Mouse (Mus musculus): ENCODE data around the gene 5730522E02Rik. TPM values are rescaled to one million over a fixed set of nuclear protein-coding genes. Genes with fewer than 3 reads are reported as not detected.

5730522E02Rik gene
- polyA plus RNA-seq, 1 experiment from 2014 or later, result 2.9 TPM

DNA sequence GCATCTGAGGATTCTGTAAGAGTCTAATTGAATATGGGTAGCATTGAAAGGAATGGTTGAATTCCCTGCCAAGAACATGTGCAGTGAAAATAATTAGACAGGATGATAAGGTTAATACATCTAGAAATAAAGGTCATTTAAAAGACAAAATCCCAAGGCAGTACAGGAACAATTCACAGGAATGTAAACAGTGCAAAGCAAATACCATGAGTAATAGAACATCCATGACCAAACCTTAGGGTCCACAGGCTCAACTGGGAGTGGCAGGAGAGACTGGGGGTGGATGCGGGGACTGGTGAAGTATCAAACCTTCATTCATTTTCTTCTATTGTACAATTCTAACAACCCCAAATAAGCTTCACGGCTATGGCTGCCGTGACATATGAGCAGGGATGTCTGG lies 536.4 kb downstream of the 5730522E02Rik start:
- no peak overlapping the region for H3K27ac ChIP-seq (ENCODE audit: low read depth)
- no peak for TF ChIP-seq CTCF (IDR thresholded peaks at IDR 0.05; ENCODE audit: low read depth)
- H3K27me3 ChIP-seq (ENCODE audit: insufficient read depth, low read length), result no peaks in the 10 kb centered on the region
- H3K9me3 ChIP-seq (ENCODE audit: low read depth, low read length), result no peaks in the 10 kb centered on the region
- WGBS, result 77% methylated on average over 3 of the region's 3 CpGs
- no peaks in the 10 kb centered on the region for H3K4me1 ChIP-seq (ENCODE audit: insufficient read depth)
- H3K4me3 ChIP-seq (ENCODE audit: low read depth, low read length), result no peak overlapping the region
- no peaks in the 10 kb centered on the region for H3K36me3 ChIP-seq (ENCODE audit: insufficient read depth)
- ATAC-seq (ENCODE audit: insufficient read depth) (no peak), DNase-seq (no peak)
- H3K9ac ChIP-seq, result no peak overlapping the region
- H3K4me2 ChIP-seq, result no peak overlapping the region

DNA sequence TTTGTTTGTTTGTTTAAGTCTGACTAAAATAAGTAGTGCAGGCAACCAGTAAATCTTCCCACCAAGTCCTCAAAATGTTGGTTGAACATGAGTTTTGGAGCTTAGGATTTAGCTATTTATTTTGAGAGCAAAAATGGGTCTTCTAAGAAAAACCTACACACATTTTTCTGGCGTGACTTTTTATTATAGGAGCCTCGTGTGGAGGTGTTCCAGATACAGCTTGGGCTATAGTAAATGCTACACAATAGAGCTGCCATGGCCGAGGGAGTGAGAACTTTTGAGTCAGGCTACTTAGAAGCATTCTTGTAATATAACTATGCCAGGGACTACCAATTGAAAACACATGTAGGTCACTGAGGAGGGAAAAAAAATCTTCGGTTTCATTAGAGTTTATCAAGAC lies 540.5 kb downstream of the 5730522E02Rik start:
- 41% methylated on average over 4 of the region's 4 CpGs for WGBS
- Histone ChIP-seq H3K9me3 (ENCODE audit: low read depth, low read length) (no peaks in the 10 kb centered on the region), H3K9ac (no peak overlapping the region), H3K4me1 (ENCODE audit: insufficient read depth) (no peaks in the 10 kb centered on the region), H3K4me2 (no peak overlapping the region), H3K27ac (ENCODE audit: low read depth) (no peak overlapping the region), H3K36me3 (ENCODE audit: insufficient read depth) (no peaks in the 10 kb centered on the region), H3K4me3 (ENCODE audit: low read depth, low read length) (no peak overlapping the region), H3K27me3 (ENCODE audit: insufficient read depth, low read length) (no peaks in the 10 kb centered on the region)
- ATAC-seq (ENCODE audit: insufficient read depth) (no peak), DNase-seq (no peak)
- TF ChIP-seq CTCF (IDR thresholded peaks at IDR 0.05; ENCODE audit: low read depth), result no peak

- Histone ChIP-seq H3K4me1 (ENCODE audit: insufficient read depth) (no peaks in the 10 kb centered on the region), H3K4me3 (ENCODE audit: low read depth, low read length) (no peak overlapping the region), H3K27ac (ENCODE audit: low read depth) (no peak overlapping the region), H3K9me3 (ENCODE audit: low read depth, low read length) (no peaks in the 10 kb centered on the region), H3K9ac (no peak overlapping the region), H3K4me2 (no peak overlapping the region), H3K27me3 (ENCODE audit: insufficient read depth, low read length) (no peaks in the 10 kb centered on the region), H3K36me3 (ENCODE audit: insufficient read depth) (no peaks in the 10 kb centered on the region)
- 68% methylated on average over 3 of the region's 3 CpGs for WGBS
- TF ChIP-seq CTCF (IDR thresholded peaks at IDR 0.05; ENCODE audit: low read depth), result no peak
- no peak for DNase-seq
- ATAC-seq (ENCODE audit: insufficient read depth), result no peak
Measured at GRCm38 (mm10) chr11:25664562-25665104, 545.9 kb downstream of the 5730522E02Rik start.

- H3K27ac ChIP-seq (ENCODE audit: low read depth), result no peak overlapping the region
- ATAC-seq (ENCODE audit: insufficient read depth), result no peak
- H3K9me3 ChIP-seq (ENCODE audit: low read depth, low read length), result no peaks in the 10 kb centered on the region
- WGBS, result 48% methylated on average over 5 of the region's 5 CpGs
- H3K36me3 ChIP-seq (ENCODE audit: insufficient read depth), result no peaks in the 10 kb centered on the region
- no peak overlapping the region for H3K9ac ChIP-seq
- no peaks in the 10 kb centered on the region for H3K27me3 ChIP-seq (ENCODE audit: insufficient read depth, low read length)
- no peaks in the 10 kb centered on the region for H3K4me1 ChIP-seq (ENCODE audit: insufficient read depth)
- TF ChIP-seq CTCF (IDR thresholded peaks at IDR 0.05; ENCODE audit: low read depth), result no peak
- no peak overlapping the region for H3K4me2 ChIP-seq
- DNase-seq, result peak; percentile 61
- no peak overlapping the region for H3K4me3 ChIP-seq (ENCODE audit: low read depth, low read length)
Measured at GRCm38 (mm10) chr11:25646282-25646681, 564.3 kb downstream of the 5730522E02Rik start.

DNA sequence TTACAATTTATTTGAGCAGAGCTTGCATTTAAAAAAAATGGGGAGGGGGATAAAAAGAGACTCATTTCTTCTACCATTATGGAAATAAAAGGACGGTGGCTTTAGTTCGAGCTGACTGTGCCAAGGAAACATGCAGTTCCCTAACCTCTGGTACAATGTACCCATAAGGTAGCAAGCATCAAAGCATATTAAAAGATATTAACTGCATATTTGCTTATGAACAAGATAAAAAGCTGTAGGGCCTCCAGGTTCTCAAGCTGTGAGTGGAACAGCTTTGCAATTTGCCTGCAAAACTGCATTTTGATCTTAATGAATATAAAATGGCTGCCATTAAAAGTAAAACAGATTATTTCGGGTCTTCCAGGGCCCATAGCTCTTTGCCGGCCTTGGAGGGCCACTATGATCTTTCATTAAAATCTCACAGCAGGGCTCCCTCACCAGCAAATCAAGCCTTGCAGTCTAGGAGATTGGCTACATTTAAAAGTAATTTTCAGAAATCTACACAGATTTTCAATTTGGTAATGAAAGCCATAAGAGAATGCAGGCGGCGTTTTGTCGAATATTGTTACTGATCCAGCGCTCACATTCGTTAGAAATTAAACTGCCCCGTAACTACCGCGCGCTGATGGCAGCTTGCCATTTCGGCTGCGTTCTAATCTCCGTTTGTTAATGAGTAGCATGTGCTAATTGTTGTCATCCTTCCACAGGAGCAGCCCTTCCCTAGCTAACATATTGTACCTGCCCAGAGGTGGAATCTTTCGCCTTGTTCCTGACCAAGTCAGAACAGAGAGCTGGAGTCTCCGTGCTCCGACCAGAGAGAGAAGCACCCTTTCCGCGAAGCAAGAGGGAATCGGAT lies 565.6 kb downstream of the 5730522E02Rik start:
- no peak overlapping the region for H3K9ac ChIP-seq
- WGBS, result 57% methylated on average over 22 of the region's 22 CpGs
- H3K4me2 ChIP-seq, result peak overlapping the region; percentile 43
- no peak for ATAC-seq (ENCODE audit: insufficient read depth)
- DNase-seq, result peak; percentile 25
- no peaks in the 10 kb centered on the region for H3K36me3 ChIP-seq (ENCODE audit: insufficient read depth)
- no peak for TF ChIP-seq CTCF (IDR thresholded peaks at IDR 0.05; ENCODE audit: low read depth)
- no peaks in the 10 kb centered on the region for H3K9me3 ChIP-seq (ENCODE audit: low read depth, low read length)
- no peaks in the 10 kb centered on the region for H3K27me3 ChIP-seq (ENCODE audit: insufficient read depth, low read length)
- H3K4me3 ChIP-seq (ENCODE audit: low read depth, low read length), result peak overlapping the region; percentile 4; the same call in 1 of the 2 replicates
- H3K4me1 ChIP-seq (ENCODE audit: insufficient read depth), result no peaks in the 10 kb centered on the region
- H3K27ac ChIP-seq (ENCODE audit: low read depth), result no peak overlapping the region

DNA sequence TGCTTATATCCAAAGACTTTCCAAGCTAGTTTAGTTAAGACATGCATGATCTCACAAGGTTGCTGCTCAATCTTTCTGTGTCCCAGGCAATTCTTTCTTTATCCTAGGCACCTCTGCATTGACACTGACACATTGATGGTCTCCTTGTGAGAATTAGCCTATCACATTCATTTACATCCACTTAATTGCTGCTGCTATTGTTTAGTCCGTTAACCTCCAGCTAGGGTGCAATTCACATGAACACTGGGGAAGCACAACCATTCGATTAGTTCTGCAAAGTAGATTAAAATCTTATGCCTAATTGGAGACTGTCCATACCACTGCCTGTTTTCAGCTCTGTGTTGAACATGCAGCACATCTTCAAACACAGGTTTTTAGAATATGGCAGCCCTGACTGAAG lies 603.7 kb downstream of the 5730522E02Rik start:
- Histone ChIP-seq H3K9ac (no peak overlapping the region), H3K27me3 (ENCODE audit: insufficient read depth, low read length) (no peaks in the 10 kb centered on the region), H3K36me3 (ENCODE audit: insufficient read depth) (no peaks in the 10 kb centered on the region), H3K9me3 (ENCODE audit: low read depth, low read length) (no peaks in the 10 kb centered on the region), H3K4me3 (ENCODE audit: low read depth, low read length) (no peak overlapping the region), H3K4me1 (ENCODE audit: insufficient read depth) (no peaks in the 10 kb centered on the region), H3K4me2 (no peak overlapping the region), H3K27ac (ENCODE audit: low read depth) (no peak overlapping the region)
- DNase-seq, result no peak
- 74% methylated on average over 2 of the region's 2 CpGs for WGBS
- ATAC-seq (ENCODE audit: insufficient read depth), result no peak
- TF ChIP-seq CTCF (IDR thresholded peaks at IDR 0.05; ENCODE audit: low read depth), result no peak

GRCm38 (mm10) chr11:25600030-25600429 lies 610.5 kb downstream of the 5730522E02Rik start:
- H3K27me3 ChIP-seq (ENCODE audit: insufficient read depth, low read length), result no peaks in the 10 kb centered on the region
- H3K9ac ChIP-seq, result no peak overlapping the region
- no peaks in the 10 kb centered on the region for H3K4me1 ChIP-seq (ENCODE audit: insufficient read depth)
- 90% methylated on average over 5 of the region's 5 CpGs for WGBS
- ATAC-seq (ENCODE audit: insufficient read depth) (no peak), DNase-seq (no peak)
- no peaks in the 10 kb centered on the region for H3K9me3 ChIP-seq (ENCODE audit: low read depth, low read length)
- H3K4me2 ChIP-seq, result no peak overlapping the region
- no peaks in the 10 kb centered on the region for H3K36me3 ChIP-seq (ENCODE audit: insufficient read depth)
- H3K27ac ChIP-seq (ENCODE audit: low read depth), result no peak overlapping the region
- H3K4me3 ChIP-seq (ENCODE audit: low read depth, low read length), result no peak overlapping the region
- no peak for TF ChIP-seq CTCF (IDR thresholded peaks at IDR 0.05; ENCODE audit: low read depth)

All from lung, embryonic 14.5 days (tissue).